ENCODE assay signal across 12 mouse cellular contexts in genomic region chr5:72258409-72259297, GRCm38 (mm10).
A peak's percentile ranks its signal among the peaks of the same experiment; 100 is the strongest.
DNase-seq lines count a peak whose midpoint lies in the region; ATAC-seq and TF ChIP-seq lines count a peak whose summit lies in the region.
"Had no signal": no experiment of that assay in that cellular context is flagged by ENCODE, and none has a peak within 500 bp of the region (broad histone marks: within the 10 kb centered on the region; RNA-seq: fewer than 3 reads in every experiment).

No protein-coding gene starts in this region.

- intact Hi-C loops in heart, postnatal 36 days (cut with DNase I) = no loop called here

- no peak overlapping the region for H3K27ac ChIP-seq in heart, embryonic 13.5 days (replicated peaks)
- peak overlapping the region; percentile 29; the same call in 1 of the 2 replicates for H3K27ac ChIP-seq in liver, postnatal 0 days (ENCODE audit: low read depth)
- H3K27ac ChIP-seq: limb, embryonic 13.5 days had no signal

- H3K9ac ChIP-seq in heart, embryonic 13.5 days = no peak overlapping the region
- H3K9ac ChIP-seq in liver, postnatal 0 days (replicated peaks) = no peak overlapping the region
- H3K9ac ChIP-seq: limb, embryonic 13.5 days had no signal

- H3K9me3 ChIP-seq in heart, embryonic 13.5 days = no peaks in the 10 kb centered on the region
- H3K9me3 ChIP-seq in liver, postnatal 0 days (ENCODE audit: low read length) = no peaks in the 10 kb centered on the region
- H3K9me3 ChIP-seq: limb, embryonic 13.5 days had no signal

- H3K27me3 ChIP-seq in heart, embryonic 13.5 days (replicated peaks) = no peaks in the 10 kb centered on the region
- no peaks in the 10 kb centered on the region for H3K27me3 ChIP-seq in liver, postnatal 0 days (ENCODE audit: insufficient read depth, low read length)
- H3K27me3 ChIP-seq: limb, embryonic 13.5 days had no signal

- peaks cover 23% of the 10 kb centered on the region for H3K4me1 ChIP-seq in heart, embryonic 13.5 days
- H3K4me1 ChIP-seq in liver, postnatal 0 days (ENCODE audit: insufficient read depth) = peaks cover 13% of the 10 kb centered on the region
- H3K4me1 ChIP-seq: limb, embryonic 13.5 days had no signal

- peaks cover 7% of the 10 kb centered on the region for H3K36me3 ChIP-seq in heart, embryonic 13.5 days
- peaks cover 17% of the 10 kb centered on the region for H3K36me3 ChIP-seq in liver, postnatal 0 days (replicated peaks; ENCODE audit: insufficient read depth, low read length)

- ATAC-seq in heart, embryonic 13.5 days (ENCODE audit: extremely low read depth, insufficient number of reproducible peaks, low FRiP score, low TSS enrichment) = no peak
- ATAC-seq in CD4-positive, CD25-positive, alpha-beta regulatory T cell, adult 4 months = peak; percentile 61
- no peak for ATAC-seq in liver, postnatal 0 days

- no peak for TF ChIP-seq CTCF in liver, postnatal 0 days (IDR thresholded peaks at IDR 0.05; ENCODE audit: low read depth)

- H3K4me2 ChIP-seq in heart, embryonic 13.5 days = peak overlapping the region; percentile 43
- no peak overlapping the region for H3K4me2 ChIP-seq in liver, postnatal 0 days (ENCODE audit: low read depth, low read length)
- H3K4me2 ChIP-seq: limb, embryonic 13.5 days had no signal

- DNase-seq in heart, postnatal 36 days = no peak
- peak; percentile 40 for DNase-seq in CD4-positive helper T cell, adult 2 months (ENCODE audit: low read depth, low spot score)
- DNase-seq in liver, postnatal 0 days = no peak
- no peak for DNase-seq in MN1 (ENCODE audit: low spot score)
- DNase-seq in thymus, postnatal 0 days (ENCODE audit: low spot score) = no peak
- DNase-seq: adrenal gland, postnatal 10 days; cerebellum, postnatal 36 days; kidney, adult 11 months; thymus, postnatal 4 days had no signal

- 42% methylated on average over 17 of the region's 17 CpGs for WGBS in heart, embryonic 13.5 days
- WGBS in liver, postnatal 0 days (ENCODE audit: insufficient replicate concordance) = 78% methylated on average over 17 of the region's 17 CpGs

- TF ChIP-seq EP300 in liver, postnatal 0 days (IDR thresholded peaks at IDR 0.05; ENCODE audit: low read depth) = no peak

- no peak overlapping the region for H3K4me3 ChIP-seq in heart, embryonic 13.5 days
- no peak overlapping the region for H3K4me3 ChIP-seq in liver, postnatal 0 days (ENCODE audit: low read depth, low read length)
- H3K4me3 ChIP-seq: limb, embryonic 13.5 days had no signal
